Mouse (Mus musculus): Measurements from ENCODE around the gene Fgf8.
A peak's percentile ranks its signal among the peaks of the same experiment; 100 is the strongest.

The Fgf8 gene

GRCm38 (mm10) chr19:45742218-45742983 is at the start of gene Fgf8:
Fgf8 (minus strand) TSS chr19:45742915.
- DNase-seq = no peak

DNA sequence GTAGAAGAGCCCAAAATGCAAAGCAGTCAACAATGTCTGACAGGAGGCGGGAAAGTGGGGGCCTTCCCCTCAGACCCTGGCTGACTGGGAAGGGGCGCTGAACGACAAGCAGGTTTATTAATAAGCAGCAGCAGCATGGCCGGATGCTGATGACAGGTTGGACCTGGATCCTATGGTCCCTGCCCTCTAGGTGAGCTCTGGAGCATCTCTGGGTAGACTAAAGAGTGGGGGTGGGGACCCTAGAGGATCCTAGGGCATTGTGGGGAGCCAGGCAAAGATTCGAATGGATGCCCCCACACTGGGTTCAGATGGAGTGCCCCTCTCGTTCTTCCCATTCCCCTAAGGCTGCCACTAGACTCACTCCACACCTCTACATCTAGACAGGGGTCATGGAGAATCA is 49.7 kb upstream of the Fgf8 start:
- DNase-seq = no peak

GRCm38 (mm10) chr19:45789888-45790874 is 47.5 kb upstream of the Fgf8 start:
- DNase-seq = no peak

DNA sequence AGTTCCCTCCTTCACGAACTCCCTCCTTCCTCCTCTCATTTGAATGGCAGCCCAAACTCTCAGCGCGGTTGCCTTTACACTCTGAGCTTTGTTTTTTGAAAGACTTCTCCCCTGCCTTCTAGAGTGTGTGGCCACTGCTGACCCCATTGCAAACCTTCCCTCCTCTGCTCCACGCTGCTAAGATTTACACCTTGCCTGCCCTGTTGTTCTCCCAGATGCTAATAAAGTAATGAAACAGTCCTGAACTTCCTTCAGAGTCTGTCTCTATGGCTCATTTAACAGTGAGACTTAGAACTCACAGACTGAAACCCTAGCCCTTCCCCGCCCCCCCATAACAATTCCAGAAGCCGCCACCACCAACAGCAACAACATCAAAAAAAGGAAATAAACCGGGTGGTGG is 46.6 kb upstream of the Fgf8 start:
- DNase-seq = no peak

- DNase-seq = no peak
Observed at GRCm38 (mm10) chr19:45788337-45788736, 45.6 kb upstream of the Fgf8 start.

DNA sequence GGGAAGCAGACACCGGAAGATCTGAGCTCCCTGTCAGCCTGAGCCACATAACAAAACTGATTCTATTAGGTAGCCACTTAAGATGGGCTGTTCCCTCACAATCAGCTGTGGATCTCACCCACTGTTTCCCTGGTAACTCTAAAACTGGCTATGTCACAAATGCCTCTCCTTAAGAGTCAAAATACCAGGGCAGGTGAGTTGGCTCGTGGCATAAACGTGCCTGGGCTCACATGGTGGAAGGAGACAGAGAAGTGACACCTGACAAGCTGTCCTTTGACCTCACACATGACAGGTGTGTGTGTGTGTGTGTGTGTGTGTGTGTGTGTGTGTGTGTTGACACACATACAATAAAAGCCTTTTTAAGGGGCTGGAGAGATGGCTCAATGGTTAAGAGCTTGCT is 44.7 kb upstream of the Fgf8 start:
- no peak for DNase-seq

- no peak for DNase-seq
Observed at GRCm38 (mm10) chr19:45785470-45785869, 42.8 kb upstream of the Fgf8 start.

- DNase-seq = no peak
Observed at GRCm38 (mm10) chr19:45783933-45784576, 41.3 kb upstream of the Fgf8 start.

DNA sequence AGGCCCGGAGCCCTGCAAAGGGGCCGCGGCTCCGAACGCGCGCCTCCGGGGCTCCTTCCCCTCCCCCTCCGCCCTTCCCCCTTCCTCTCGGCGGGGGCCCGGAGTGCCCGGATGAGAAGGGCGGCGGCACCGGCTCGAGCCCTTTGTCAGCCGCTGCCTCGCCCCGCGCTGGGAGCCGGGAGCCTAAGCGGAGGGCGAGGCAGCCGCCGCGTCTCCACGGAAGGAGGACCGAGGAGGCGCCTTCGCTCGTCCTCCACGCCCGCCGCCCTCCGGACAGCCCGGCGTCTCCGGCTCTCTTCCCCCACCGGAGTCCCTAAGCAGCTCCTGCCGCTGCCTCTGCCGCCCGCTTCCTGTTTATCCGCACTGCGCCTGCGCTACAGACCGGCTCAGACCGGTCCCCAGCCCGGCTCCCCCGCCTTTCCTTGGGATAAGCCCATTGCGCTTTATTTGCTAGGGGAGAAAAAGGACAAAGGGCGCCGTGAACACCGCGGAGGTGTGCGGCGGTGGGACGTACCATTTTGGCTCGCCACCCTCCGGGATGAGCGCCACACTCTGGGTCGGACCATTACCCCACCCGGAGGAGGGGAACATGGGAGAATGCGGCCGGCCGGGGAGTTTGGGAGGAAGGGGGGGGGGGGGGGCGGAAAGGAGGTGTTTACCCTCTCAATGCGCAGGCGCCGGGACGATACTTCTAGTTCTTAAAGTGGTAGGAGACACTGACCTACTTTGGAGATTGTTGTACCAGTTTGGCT is 40.6 kb upstream of the Fgf8 start, which contains the start of gene Mgea5:
Mgea5 (minus strand) TSS at position 657 of the 752 bp plus-strand sequence.
- peak; percentile 98 for DNase-seq

DNA sequence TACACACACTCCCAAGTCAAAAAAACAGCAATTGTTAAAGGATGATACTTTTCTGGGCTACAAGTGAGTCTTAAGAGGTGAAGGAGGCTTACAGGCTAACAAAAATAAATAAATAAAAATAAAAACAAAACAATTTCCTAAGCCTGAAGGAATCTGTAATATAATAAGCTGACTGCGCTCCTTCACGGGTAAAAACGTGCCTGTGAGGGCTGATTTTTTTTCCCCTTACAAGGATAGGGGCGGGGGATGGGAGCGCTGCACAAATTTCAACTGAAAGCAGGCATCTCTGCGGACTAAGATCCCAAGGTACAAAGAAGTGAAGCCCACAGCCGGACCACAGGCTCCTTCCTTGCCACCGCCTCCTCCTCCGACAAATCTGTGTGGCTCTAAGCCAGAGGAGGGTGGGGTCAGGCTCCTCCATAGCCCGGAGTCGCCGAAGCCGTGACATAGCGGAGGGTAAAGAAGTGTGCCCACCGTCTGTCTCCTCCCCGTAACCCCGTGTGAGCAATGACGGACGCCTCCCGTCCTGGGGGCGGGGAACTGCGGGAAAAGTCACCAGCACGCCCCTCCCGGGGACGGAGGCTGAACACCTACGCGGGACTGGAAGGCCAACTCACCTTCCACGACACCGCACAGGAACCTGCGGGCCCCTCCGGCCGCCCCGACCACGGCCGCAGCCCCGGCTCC is 39.7 kb upstream of the Fgf8 start:
- DNase-seq = peak; percentile 86 to 88

DNA sequence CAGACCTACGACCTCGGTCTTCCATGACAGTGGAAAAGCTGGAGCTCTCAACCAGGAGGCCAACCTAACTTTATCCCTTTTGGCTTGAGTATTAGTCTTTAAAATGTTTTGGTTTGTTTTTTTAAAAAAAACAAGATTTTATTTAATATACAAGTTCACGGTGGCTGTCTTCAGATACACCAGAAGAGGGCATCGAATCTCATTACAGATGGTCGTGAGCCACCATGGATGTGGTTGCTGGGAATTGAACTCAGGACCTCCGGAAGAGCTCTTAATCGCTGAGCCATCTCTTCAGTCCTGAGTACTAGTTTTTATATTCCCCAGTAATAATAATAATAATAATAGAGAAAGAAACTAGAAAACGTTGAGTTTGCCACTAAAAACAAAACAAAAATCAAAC is 39.0 kb upstream of the Fgf8 start:
- DNase-seq = no peak

DNA sequence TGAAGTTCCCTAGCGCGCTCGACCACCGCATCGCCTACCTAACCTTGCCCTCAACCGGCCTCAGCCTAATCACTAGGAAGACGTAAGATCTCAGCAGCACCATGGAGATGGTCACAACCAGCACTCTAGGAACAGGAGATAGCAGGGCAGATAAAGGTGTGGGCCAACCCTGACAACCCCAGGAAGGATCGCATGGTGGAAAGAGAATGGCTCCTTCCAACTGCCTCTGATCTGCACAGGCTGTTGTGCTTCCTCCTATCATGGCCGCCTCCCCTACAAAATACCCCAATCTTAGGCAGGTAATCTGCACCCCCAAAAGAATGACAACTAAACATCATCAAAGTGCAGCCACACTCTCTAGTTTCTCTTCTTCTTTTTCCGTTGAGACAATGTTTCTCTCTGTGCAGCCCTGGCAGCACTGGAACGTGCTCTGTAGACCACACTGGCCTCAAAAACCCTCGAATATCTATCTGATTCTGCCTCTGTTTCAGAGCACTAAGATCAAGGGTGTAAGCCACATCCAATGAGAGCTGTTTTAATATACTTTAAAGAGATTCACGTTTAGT is 37.7 kb upstream of the Fgf8 start:
- no peak for DNase-seq

DNA sequence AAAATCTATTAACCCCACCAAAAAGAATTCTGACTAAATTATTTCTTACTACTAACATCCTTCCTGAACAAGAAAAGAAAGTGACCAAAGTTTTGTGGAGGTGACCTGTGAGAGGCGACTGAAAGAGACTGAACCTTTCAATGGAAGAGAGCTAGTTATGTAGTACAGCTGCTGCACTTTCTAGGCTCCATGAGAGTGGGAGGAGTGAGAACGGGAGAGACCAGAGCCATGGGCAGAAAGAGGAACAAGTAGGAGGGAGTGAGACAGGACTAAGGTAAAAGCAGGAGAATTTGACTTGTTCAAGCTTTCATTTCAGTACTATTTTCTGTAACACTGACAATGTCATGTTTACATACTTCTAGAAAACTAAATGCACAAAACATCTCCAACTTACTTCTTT is 32.8 kb upstream of the Fgf8 start:
- no peak for DNase-seq

DNA sequence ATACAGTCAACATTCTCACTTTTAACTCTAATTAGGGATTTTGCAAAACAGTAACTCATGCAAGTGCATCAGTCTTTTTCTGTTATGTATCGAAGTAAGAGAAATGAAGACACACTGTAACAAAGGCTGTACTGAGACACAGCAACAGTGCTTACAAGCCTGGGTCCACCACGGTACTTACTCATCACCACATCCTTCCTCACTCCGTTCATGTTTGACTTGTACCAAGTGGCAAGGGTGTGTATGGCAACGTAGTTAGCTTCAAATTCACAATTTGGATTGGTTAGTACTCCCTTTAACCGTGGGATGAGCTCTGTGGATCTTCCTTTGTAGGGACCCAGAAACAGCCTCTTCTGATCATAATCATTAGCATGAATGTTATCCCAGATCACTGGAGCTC is 28.8 kb upstream of the Fgf8 start:
- no peak for DNase-seq

- no peak for DNase-seq
Observed at GRCm38 (mm10) chr19:45760810-45761209, 18.1 kb upstream of the Fgf8 start.

- no peak for DNase-seq
Observed at GRCm38 (mm10) chr19:45758671-45759070, 16.0 kb upstream of the Fgf8 start.

DNA sequence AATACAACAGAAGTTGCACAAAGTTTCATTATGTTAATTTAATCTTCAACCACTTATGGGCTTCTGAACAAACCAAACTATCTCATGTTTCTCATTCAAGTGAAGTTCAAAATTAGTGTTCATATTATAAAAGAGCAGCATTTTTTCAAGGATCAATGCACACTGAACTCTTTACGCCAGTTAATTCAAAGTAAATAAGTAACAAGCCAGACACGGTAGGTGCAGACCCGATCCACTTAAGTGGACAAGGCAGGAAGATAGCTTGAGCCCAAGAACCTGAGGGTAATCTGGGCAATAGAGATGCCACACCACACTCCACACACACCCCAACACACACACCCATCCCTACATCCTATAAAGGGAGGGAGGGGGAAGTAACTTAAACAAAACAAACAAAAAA is 10.8 kb upstream of the Fgf8 start:
- no peak for DNase-seq

GRCm38 (mm10) chr19:45751881-45752280 is 9.2 kb upstream of the Fgf8 start:
- DNase-seq = no peak

- peak; percentile 86 to 91 for DNase-seq
Observed at GRCm38 (mm10) chr19:45749243-45750043, 6.7 kb upstream of the Fgf8 start, which contains the start of gene Npm3. Npm3 (minus strand) TSS chr19:45749591.

DNA sequence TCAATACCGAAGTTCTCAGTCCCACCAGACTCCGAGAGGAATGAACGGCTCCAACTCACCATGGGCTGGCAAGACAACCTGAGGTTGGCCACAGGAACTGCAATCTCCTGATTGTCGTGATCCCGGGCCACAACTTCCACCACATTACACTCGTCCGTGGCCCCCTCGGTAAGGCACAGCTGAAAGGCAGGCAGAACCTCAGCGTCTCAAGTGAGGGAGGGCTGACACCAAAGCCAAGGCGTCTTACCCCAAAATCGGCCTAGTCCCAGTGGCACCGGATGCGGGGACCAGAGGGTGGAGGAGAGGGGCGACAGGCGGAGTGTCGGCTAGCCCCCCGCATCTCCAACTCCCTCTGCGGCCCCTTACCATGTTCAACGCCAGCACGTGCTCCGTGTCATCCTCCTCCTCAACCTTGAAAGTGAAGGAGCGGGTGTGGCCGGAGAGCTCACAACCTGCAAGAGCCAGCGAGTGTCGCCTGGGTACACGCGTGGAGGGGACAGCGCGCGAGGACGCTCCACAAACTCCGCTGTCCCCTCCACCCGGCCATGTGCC is 6.1 kb upstream of the Fgf8 start:
- DNase-seq = no peak

Data from cerebellum, postnatal 14 days (tissue).